Mouse (Mus musculus) ES-E14 (cell line): ENCODE measurements around the gene Vps52. TPM values are rescaled to one million over a fixed set of nuclear protein-coding genes. Genes with fewer than 3 reads are reported as not detected.

ENCODE experiments used
- DNase-seq: peaks from one replicate; pipeline ENCODE4 v3.0.0-alpha.2; 2013; ENCODE audit warnings: low read depth, low spot score
- H3K27ac ChIP-seq: 2 replicates; pipeline ENCODE4 v1.5.1; 2012; ENCODE audit warnings: low read depth, mild to moderate bottlenecking, low read length, moderate library complexity, mixed read lengths; ENCODE audit not compliant: poor library complexity, insufficient read depth, severe bottlenecking
- H3K36me3 ChIP-seq: 2 replicates; pipeline ENCODE4 v1.6.1; 2012; ENCODE audit warnings: mild to moderate bottlenecking, low read length, moderate library complexity, mixed read lengths; ENCODE audit not compliant: control insufficient read depth, poor library complexity, insufficient read depth, severe bottlenecking
- H3K4me1 ChIP-seq, 2 experiments: fragments of 150-350 bp in 1 of 2; sonication (generic) in 1 of 2; 2 replicates each; pipeline ENCODE4 v1.6.1; 2012; ENCODE audit warnings: low read length in 2 of 2, mild to moderate bottlenecking in 1 of 2, mixed read lengths in 1 of 2; ENCODE audit not compliant: control insufficient read depth in 2 of 2, insufficient read depth in 2 of 2, poor library complexity in 1 of 2
- H3K4me3 ChIP-seq, 2 experiments: fragments of 150-350 bp in 1 of 2; sonication (generic) in 1 of 2; 2 replicates each; pipeline ENCODE4 v1.5.1; 2012; ENCODE audit warnings: low read length in 2 of 2, low read depth in 1 of 2, mild to moderate bottlenecking in 1 of 2, mixed read lengths in 1 of 2; ENCODE audit not compliant: insufficient read depth in 1 of 2, poor library complexity in 1 of 2, severe bottlenecking in 1 of 2
- H3K9ac ChIP-seq: 2 replicates; pipeline ENCODE4 v1.6.1; 2012; ENCODE audit warnings: low read depth, mild to moderate bottlenecking, low read length, mixed read lengths; ENCODE audit not compliant: poor library complexity, insufficient read depth, severe bottlenecking
- H3K9me3 ChIP-seq: fragments of 150-350 bp; sonication (generic); 2 replicates; pipeline ENCODE4 v1.6.1; 2012; ENCODE audit warnings: low read depth, mild to moderate bottlenecking, low read length; ENCODE audit not compliant: control insufficient read depth, insufficient read depth
- CHD2 ChIP-seq: IDR thresholded peaks from 2 replicates; pipeline ENCODE4 v1.6.1; 2014; ENCODE audit warnings: mild to moderate bottlenecking, low read depth, low read length, inconsistent platforms
- HCFC1 ChIP-seq: IDR thresholded peaks from 2 replicates; pipeline ENCODE4 v1.6.1; 2012; ENCODE audit warnings: low read length, inconsistent platforms, borderline replicate concordance; ENCODE audit not compliant: insufficient read depth
- MAFK ChIP-seq: IDR thresholded peaks from 2 replicates; pipeline ENCODE4 v1.6.1; 2014; ENCODE audit warnings: mild to moderate bottlenecking, low read depth, low read length, inconsistent platforms; ENCODE audit not compliant: insufficient read depth
- ZC3H11A ChIP-seq: IDR thresholded peaks from 2 replicates; pipeline ENCODE4 v1.6.1; 2012; ENCODE audit warnings: low read depth, mild to moderate bottlenecking, inconsistent platforms, low read length, borderline replicate concordance
- ZNF384 ChIP-seq: IDR thresholded peaks from 2 replicates; pipeline ENCODE4 v1.6.1; 2012; ENCODE audit warnings: low read depth, low read length, inconsistent platforms
- in situ Hi-C, 2 experiments: fragments of 600-800 bp; cut with MboI; formaldehyde crosslinking; loops; one replicate each; pipeline ENCODE4 v1.15.1; 2025; ENCODE audit warnings: low sequenced_read_pairs in 2 of 2, inconsistent platforms in 1 of 2; ENCODE audit not compliant: unreplicated experiment in 2 of 2
- total RNA-seq: library from RNA; depleted of rRNA; stranded (reverse); fragments of 300-350 nt; gene quantifications from 2 replicates; pipeline ENCODE4 v1.2.3, GENCODE M21; 2012

The Vps52 gene
- total RNA-seq, 1 experiment: 23.2 TPM

DNA sequence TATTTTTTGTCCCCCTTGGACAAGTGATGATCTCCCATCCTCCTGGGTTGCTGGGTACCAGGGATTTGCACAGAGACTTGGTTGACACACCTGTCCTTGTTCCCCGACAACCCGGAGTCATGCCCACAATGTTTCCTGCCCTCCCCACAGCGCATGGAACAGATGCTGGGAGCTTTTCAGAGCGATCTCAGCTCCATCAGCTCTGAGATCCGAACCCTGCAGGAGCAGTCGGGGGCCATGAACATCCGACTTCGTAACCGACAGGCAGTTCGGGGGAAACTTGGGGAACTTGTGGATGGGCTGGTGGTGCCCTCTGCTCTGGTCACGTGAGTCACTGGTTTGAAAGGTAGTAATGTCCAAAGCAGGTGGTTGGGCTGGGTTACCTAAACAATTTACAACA is 2.8 kb downstream of the Vps52 start:
- TF ChIP-seq ZNF384: no peak
- TF ChIP-seq CHD2: no peak
- TF ChIP-seq HCFC1: no peak
- no peak for TF ChIP-seq ZC3H11A
- no peak for TF ChIP-seq MAFK
- no peaks in the 10 kb centered on the region for H3K9me3 ChIP-seq
- DNase-seq: no peak
- H3K27ac ChIP-seq: no peak overlapping the region
- no peak overlapping the region for H3K9ac ChIP-seq
- peaks cover 46% of the 10 kb centered on the region for H3K36me3 ChIP-seq
- no peak overlapping the region for H3K4me3 ChIP-seq
- in situ Hi-C loops: no loop called here
- peaks cover 0 to 1% of the 10 kb centered on the region in 2 experiments; a peak in 1 of 4 replicates for H3K4me1 ChIP-seq

DNA sequence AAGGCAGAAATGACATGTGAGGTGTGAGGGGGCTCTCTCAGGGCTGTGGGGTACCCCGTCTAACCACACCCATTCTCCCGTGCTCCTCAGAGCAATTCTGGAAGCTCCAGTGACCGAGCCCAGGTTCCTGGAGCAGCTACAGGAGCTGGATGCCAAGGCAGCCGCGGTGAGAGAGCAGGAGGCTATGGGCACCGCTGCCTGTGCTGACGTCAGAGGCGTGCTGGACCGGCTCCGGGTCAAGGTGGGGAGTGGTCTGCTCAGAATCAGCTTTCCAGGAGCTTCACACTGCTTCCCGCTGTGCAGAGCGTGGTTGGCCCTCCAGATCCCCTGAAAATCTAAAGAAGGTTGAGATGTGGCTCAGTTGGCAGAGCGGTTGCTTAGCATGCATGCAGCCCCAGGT is 3.5 kb downstream of the Vps52 start:
- Histone ChIP-seq H3K27ac (no peak overlapping the region), H3K36me3 (peaks cover 40% of the 10 kb centered on the region), H3K9ac (no peak overlapping the region), H3K4me3 (no peak overlapping the region), H3K9me3 (no peaks in the 10 kb centered on the region), H3K4me1 (peaks cover 0 to under 1% of the 10 kb centered on the region in 2 experiments; a peak in 1 of 4 replicates)
- in situ Hi-C loops: no loop called here
- TF ChIP-seq HCFC1: no peak
- no peak for TF ChIP-seq MAFK
- TF ChIP-seq CHD2: no peak
- TF ChIP-seq ZNF384: no peak
- TF ChIP-seq ZC3H11A: no peak
- DNase-seq: no peak

DNA sequence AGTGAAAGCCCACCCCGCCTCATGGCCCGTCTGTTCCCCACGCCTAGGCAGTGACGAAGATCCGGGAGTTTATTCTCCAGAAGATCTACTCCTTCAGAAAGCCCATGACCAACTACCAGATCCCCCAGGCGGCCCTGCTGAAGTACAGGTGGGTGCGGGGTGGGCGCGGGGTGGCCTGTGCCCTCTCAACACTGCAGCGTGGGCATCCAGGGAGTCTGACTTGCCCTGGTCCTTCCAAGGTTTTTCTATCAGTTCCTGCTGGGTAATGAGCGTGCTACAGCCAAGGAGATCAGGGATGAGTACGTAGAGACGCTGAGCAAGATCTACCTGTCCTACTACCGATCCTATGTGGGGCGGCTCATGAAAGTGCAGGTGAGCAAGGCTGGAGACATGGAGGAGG is 4.3 kb downstream of the Vps52 start:
- DNase-seq: no peak
- Histone ChIP-seq H3K36me3 (peaks cover 33% of the 10 kb centered on the region), H3K9ac (no peak overlapping the region), H3K9me3 (no peaks in the 10 kb centered on the region), H3K27ac (no peak overlapping the region), H3K4me1 (no peaks in the 10 kb centered on the region), H3K4me3 (no peak overlapping the region)
- TF ChIP-seq MAFK (no peak), HCFC1 (no peak), ZNF384 (no peak), ZC3H11A (no peak), CHD2 (no peak)
- in situ Hi-C loops: no loop called here

DNA sequence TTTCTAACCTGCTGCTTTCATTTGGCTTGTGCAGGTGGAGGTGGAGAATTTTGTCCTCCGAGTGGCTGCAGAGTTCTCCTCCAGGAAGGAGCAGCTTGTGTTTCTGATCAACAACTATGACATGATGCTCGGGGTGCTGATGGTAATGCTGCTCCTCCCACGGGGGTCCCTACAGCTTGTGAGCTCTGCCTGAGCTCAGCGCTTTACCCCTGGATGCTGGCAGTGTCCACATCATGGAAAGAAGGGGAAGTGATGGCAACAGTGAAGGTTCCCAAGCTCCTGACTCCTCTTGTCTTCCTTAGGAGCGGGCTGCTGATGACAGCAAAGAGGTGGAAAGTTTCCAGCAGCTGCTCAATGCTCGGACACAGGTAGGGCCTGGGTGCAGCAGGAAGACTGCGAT is 7.3 kb downstream of the Vps52 start:
- Histone ChIP-seq H3K36me3 (peaks cover 40% of the 10 kb centered on the region; the same call in 1 of the 2 replicates), H3K27ac (no peak overlapping the region), H3K9me3 (no peaks in the 10 kb centered on the region), H3K4me1 (no peaks in the 10 kb centered on the region), H3K9ac (no peak overlapping the region), H3K4me3 (no peak overlapping the region)
- TF ChIP-seq ZC3H11A (no peak), ZNF384 (no peak), CHD2 (no peak), MAFK (no peak), HCFC1 (no peak)
- DNase-seq: no peak
- in situ Hi-C loops: no loop called here

DNA sequence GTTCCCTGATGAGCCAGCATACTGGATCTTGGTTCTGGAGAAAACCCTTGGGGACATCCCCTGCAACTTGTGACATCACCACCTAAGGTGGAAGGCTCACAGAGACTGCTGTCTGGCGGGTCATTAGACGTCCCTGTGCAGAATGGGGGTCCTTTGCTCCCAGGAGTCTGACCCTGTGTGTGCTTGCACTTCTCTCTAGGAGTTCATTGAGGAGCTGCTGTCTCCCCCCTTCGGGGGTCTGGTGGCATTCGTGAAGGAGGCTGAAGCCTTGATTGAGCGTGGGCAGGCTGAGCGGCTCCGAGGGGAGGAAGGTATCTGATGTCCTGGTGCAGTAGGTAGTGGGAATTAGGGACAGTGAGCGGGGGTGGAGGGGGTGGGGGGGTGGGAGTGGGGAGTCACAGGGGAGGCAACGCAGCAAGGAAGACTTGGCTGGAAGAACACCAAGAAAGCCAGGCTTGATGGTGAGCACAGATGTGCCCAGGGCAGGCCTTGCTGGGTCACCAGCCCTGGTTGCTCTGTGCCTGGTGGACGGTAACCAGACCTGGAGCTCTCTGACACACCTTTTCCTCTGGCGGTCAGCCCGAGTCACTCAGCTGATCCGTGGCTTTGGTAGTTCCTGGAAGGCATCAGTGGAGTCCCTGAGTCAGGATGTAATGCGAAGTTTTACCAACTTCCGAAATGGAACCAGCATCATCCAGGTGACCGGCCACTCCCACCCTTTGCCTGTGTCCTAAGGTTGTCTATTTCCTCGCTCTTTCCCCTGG is 9.7 kb downstream of the Vps52 start:
- H3K4me3 ChIP-seq: no peak overlapping the region
- no peaks in the 10 kb centered on the region for H3K4me1 ChIP-seq
- H3K27ac ChIP-seq: no peak overlapping the region
- H3K9ac ChIP-seq: no peak overlapping the region
- no peaks in the 10 kb centered on the region for H3K9me3 ChIP-seq
- no peak for TF ChIP-seq CHD2
- TF ChIP-seq HCFC1: no peak
- TF ChIP-seq MAFK: no peak
- TF ChIP-seq ZC3H11A: no peak
- no peak for DNase-seq
- in situ Hi-C loops: no loop called here
- H3K36me3 ChIP-seq: peaks cover 33% of the 10 kb centered on the region; the same call in 1 of the 2 replicates
